ENCODE assay signal across 25 mouse cellular contexts in genomic region chr11:20538496-20538895, GRCm38 (mm10). TPM values are rescaled to one million over a fixed set of nuclear protein-coding genes. Genes with fewer than 3 reads are reported as not detected.
DNase-seq lines count a peak whose midpoint lies in the region; ATAC-seq lines count a peak whose summit lies in the region.
"Had no signal": no experiment of that assay in that cellular context is flagged by ENCODE, and none has a peak within 500 bp of the region (broad histone marks: within the 10 kb centered on the region; RNA-seq: fewer than 3 reads in every experiment).

No protein-coding gene starts in this region.

- peak; percentile 54 for DNase-seq in midbrain, embryonic 11.5 days (ENCODE audit: low spot score, missing footprints)
- DNase-seq in midbrain, embryonic 10.5 days (ENCODE audit: low spot score), result no peak
- DNase-seq in c-Kit-negative CD71-positive TER-119-positive erythroid progenitor cells, embryonic 14.5 days (ENCODE audit: low read depth, low spot score), result peak; percentile 68
- peak; percentile 11 for DNase-seq in retina, postnatal 7 days (ENCODE audit: low read depth, low spot score)
- no peak for DNase-seq in thymus, postnatal 25 days
- no peak for DNase-seq in left cerebral cortex, adult 8-10 months (ENCODE audit: low spot score in 2 of 2)
- DNase-seq: adrenal gland, postnatal 10 days; cerebellum, adult 11 months; cerebellum, adult 9-10 months; cerebellum, postnatal 36 days; forebrain, postnatal 0 days; kidney, adult 2 months; layer of hippocampus, adult 9-11 months; lung, postnatal 36 days; thymus, adult 2 months had no signal

- H3K4me3 ChIP-seq in erythroblast, embryonic 14.5 days (replicated peaks), result peak overlapping the region; percentile 12
- H3K4me3 ChIP-seq in midbrain, embryonic 11.5 days (ENCODE audit: low read depth, low read length), result no peak overlapping the region
- no peak overlapping the region for H3K4me3 ChIP-seq in midbrain, embryonic 10.5 days
- H3K4me3 ChIP-seq: forebrain, embryonic 10.5 days; heart, embryonic 15.5 days; hindbrain, embryonic 12.5 days; intestine, embryonic 15.5 days; limb, embryonic 12.5 days; midbrain, embryonic 13.5 days; neural tube, embryonic 13.5 days had no signal

- no peaks in the 10 kb centered on the region for H3K36me3 ChIP-seq in erythroblast, embryonic 14.5 days (ENCODE audit: control insufficient read depth)
- no peaks in the 10 kb centered on the region for H3K36me3 ChIP-seq in midbrain, embryonic 11.5 days (ENCODE audit: control insufficient read depth, insufficient read depth, low read length)
- H3K36me3 ChIP-seq in midbrain, embryonic 10.5 days, result no peaks in the 10 kb centered on the region
- H3K36me3 ChIP-seq: forebrain, embryonic 10.5 days; heart, embryonic 15.5 days; hindbrain, embryonic 12.5 days; intestine, embryonic 15.5 days; limb, embryonic 12.5 days; midbrain, embryonic 13.5 days; neural tube, embryonic 13.5 days had no signal

- no peak overlapping the region for H3K9ac ChIP-seq in midbrain, embryonic 11.5 days (ENCODE audit: low read length)
- H3K9ac ChIP-seq: forebrain, postnatal 0 days; heart, embryonic 15.5 days; hindbrain, embryonic 12.5 days; intestine, embryonic 15.5 days; limb, embryonic 12.5 days; midbrain, embryonic 13.5 days; neural tube, embryonic 13.5 days had no signal

- H3K4me2 ChIP-seq in midbrain, embryonic 11.5 days, result no peak overlapping the region
- H3K4me2 ChIP-seq: heart, embryonic 15.5 days; hindbrain, embryonic 12.5 days; intestine, embryonic 15.5 days; limb, embryonic 12.5 days; midbrain, embryonic 13.5 days; neural tube, embryonic 13.5 days had no signal

- no peaks in the 10 kb centered on the region for H3K9me3 ChIP-seq in erythroblast, embryonic 14.5 days (ENCODE audit: control insufficient read depth, low read length)
- H3K9me3 ChIP-seq in midbrain, embryonic 11.5 days (ENCODE audit: control insufficient read depth, low read length), result no peaks in the 10 kb centered on the region
- no peaks in the 10 kb centered on the region for H3K9me3 ChIP-seq in midbrain, embryonic 10.5 days (replicated peaks)
- H3K9me3 ChIP-seq: forebrain, embryonic 10.5 days; heart, embryonic 15.5 days; hindbrain, embryonic 12.5 days; intestine, embryonic 15.5 days; limb, embryonic 12.5 days; midbrain, embryonic 13.5 days; neural tube, embryonic 13.5 days had no signal

- peaks cover 46% of the 10 kb centered on the region for H3K27me3 ChIP-seq in erythroblast, embryonic 14.5 days (ENCODE audit: control insufficient read depth)
- H3K27me3 ChIP-seq in midbrain, embryonic 11.5 days (ENCODE audit: control insufficient read depth, insufficient read depth, low read length), result peaks cover 4% of the 10 kb centered on the region; the same call in 1 of the 2 replicates
- peaks cover 26% of the 10 kb centered on the region for H3K27me3 ChIP-seq in midbrain, embryonic 10.5 days (ENCODE audit: low read depth, poor library complexity, severe bottlenecking)
- H3K27me3 ChIP-seq: heart, embryonic 15.5 days; hindbrain, embryonic 12.5 days; intestine, embryonic 15.5 days; limb, embryonic 12.5 days; midbrain, embryonic 13.5 days; neural tube, embryonic 13.5 days had no signal

- no peak overlapping the region for H3K27ac ChIP-seq in midbrain, embryonic 11.5 days (ENCODE audit: low read depth, low read length)
- H3K27ac ChIP-seq in midbrain, embryonic 10.5 days (replicated peaks), result no peak overlapping the region
- H3K27ac ChIP-seq: forebrain, embryonic 10.5 days; heart, embryonic 15.5 days; hindbrain, embryonic 12.5 days; hindbrain, postnatal 0 days; intestine, embryonic 15.5 days; limb, embryonic 12.5 days; midbrain, embryonic 13.5 days; neural tube, embryonic 13.5 days had no signal

- ATAC-seq in erythroblast, adult 5-6 weeks (replicated peaks; ENCODE audit: low FRiP score, poor library complexity, severe bottlenecking), result no peak
- ATAC-seq in midbrain, embryonic 11.5 days (ENCODE audit: low FRiP score), result no peak
- ATAC-seq: forebrain, postnatal 0 days; hindbrain, postnatal 0 days; intestine, embryonic 15.5 days; midbrain, embryonic 13.5 days had no signal

- 76% methylated on average over 3 of the region's 3 CpGs for WGBS in midbrain, embryonic 11.5 days
- whole genome bisulfite sequencing in midbrain, embryonic 10.5 days, result 75% methylated on average over 3 of the region's 3 CpGs

- H3K4me1 ChIP-seq in erythroblast, embryonic 14.5 days (ENCODE audit: control insufficient read depth), result peaks cover 46% of the 10 kb centered on the region
- H3K4me1 ChIP-seq in midbrain, embryonic 11.5 days (ENCODE audit: control insufficient read depth, insufficient read depth, low read length), result no peaks in the 10 kb centered on the region
- peaks cover 14% of the 10 kb centered on the region for H3K4me1 ChIP-seq in midbrain, embryonic 10.5 days

RNA-seq across cellular contexts. Expression of gene Sertad2, which starts 4.6 kb away (rescaled TPM):
- 5.4 and 5.5 TPM in 2 replicates for polyA plus RNA-seq in erythroblast, embryonic 14.5 days (2012)
- total RNA-seq in erythroblast, adult 5-6 weeks (2015; ENCODE audit: low replicate concordance), result 113 and 141 TPM in 2 replicates
- total RNA-seq in erythroblast, adult 5-6 weeks (2017; ENCODE audit: low replicate concordance), result 153 and 159 TPM in 2 replicates
- polyA plus RNA-seq in midbrain, embryonic 11.5 days (2014; fragmentation: Nextera tagmentation; extraction: Ambion mirVana), result 19.3 and 19.4 TPM in 2 replicates
- 30.3 and 36.7 TPM in 2 replicates for polyA plus RNA-seq in midbrain, embryonic 10.5 days (2016; fragmentation: Nextera tagmentation; extraction: Ambion mirVana)
- 10 to 100 TPM; 25.2 to 28.3 (median 27.6) TPM for total RNA-seq in left cerebral cortex, adult 8-10 months (2022)

Comparison
In these comparisons a context has a peak if more than half of its experiments do, and no peak if none do; other contexts are left out.
1. DNase-seq: peak in midbrain, embryonic 11.5 days (single experiment), c-Kit-negative CD71-positive TER-119-positive erythroid progenitor cells, embryonic 14.5 days (single experiment) and retina, postnatal 7 days (single experiment); none in midbrain, embryonic 10.5 days (single experiment), thymus, postnatal 25 days (single experiment) and left cerebral cortex, adult 8-10 months (0 of 2).